In the genomic region with DNA sequence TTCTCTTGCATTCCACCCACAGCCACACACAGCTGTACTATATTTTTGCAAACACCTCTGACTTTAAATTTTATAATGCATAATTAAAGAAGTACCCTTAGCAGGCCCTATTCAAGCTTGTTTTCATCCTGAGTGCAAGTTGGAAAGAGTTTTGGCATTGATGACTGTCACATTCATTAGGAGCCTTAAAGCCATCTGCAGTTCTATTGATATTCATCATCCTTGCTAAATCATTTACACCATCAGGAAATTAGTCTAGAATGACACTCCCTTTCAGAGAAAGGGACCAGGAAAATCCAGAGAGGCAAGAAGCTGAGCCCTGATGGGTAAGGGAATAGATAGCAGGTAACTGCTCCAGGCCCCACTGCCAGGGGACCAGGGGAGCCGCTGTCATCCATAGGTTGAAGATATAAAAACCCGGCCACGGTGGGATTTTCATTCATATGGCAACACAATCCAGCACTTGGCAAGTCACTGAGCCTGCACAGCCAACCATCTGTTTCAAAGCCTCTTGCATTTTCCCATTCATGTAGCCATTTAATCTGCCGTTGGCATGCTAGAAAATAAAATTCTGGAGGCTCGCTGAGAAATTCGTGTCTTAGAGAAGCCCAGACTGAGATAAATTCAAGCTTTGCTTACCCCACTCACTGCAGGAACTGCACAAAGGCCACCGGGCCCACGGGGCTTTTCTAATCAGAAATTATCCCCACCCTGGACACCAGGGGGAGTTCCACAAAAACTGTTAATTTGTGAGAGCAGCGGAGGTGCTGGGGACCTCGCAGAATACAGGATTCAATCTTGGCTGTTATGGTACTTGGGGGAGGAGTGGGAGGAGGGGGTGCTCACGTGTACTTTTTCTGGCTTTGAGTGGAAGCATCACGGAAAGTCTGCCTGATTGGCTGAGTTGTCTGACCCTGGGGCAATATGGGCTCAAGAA, we compare ENCODE assay signal across 8 mouse cellular contexts.
DNase-seq lines count a peak whose midpoint lies in the region; ATAC-seq lines count a peak whose summit lies in the region.

No protein-coding gene starts in this region.

- peak; percentile 7 for DNase-seq in cerebellum, adult 8-10 months
- no peak for DNase-seq in cerebellum, adult 11 months
- DNase-seq in midbrain, embryonic 10.5 days (ENCODE audit: low spot score) = no peak
- DNase-seq in right cerebral cortex, postnatal 14 days = peak; percentile 14
- DNase-seq in natural killer cell, adult 2 months (ENCODE audit: low spot score in 2 of 2) = no peak
- DNase-seq in thymus, postnatal 0 days (ENCODE audit: low spot score) = no peak

- H3K36me3 ChIP-seq in midbrain, embryonic 16.5 days (ENCODE audit: control insufficient read depth, insufficient read depth, low read length) = no peaks in the 10 kb centered on the region
- no peaks in the 10 kb centered on the region for H3K36me3 ChIP-seq in midbrain, embryonic 10.5 days
- no peaks in the 10 kb centered on the region for H3K36me3 ChIP-seq in hindbrain, embryonic 16.5 days (ENCODE audit: control insufficient read depth, insufficient read depth, low read length)

- H3K9me3 ChIP-seq in midbrain, embryonic 16.5 days (replicated peaks; ENCODE audit: control insufficient read depth, low read length, poor library complexity, severe bottlenecking) = no peaks in the 10 kb centered on the region
- H3K9me3 ChIP-seq in midbrain, embryonic 10.5 days (replicated peaks) = no peaks in the 10 kb centered on the region
- H3K9me3 ChIP-seq in hindbrain, embryonic 16.5 days (ENCODE audit: control insufficient read depth, low read length) = no peaks in the 10 kb centered on the region

- ATAC-seq in midbrain, embryonic 16.5 days = 0 out of 2 replicates have a peak, but pooled peaks have one; percentile 48
- ATAC-seq in hindbrain, embryonic 16.5 days = peak; percentile 74

- H3K4me3 ChIP-seq in midbrain, embryonic 16.5 days (ENCODE audit: low read depth, low read length) = no peak overlapping the region
- no peak overlapping the region for H3K4me3 ChIP-seq in midbrain, embryonic 10.5 days
- H3K4me3 ChIP-seq in hindbrain, embryonic 16.5 days (ENCODE audit: low read length) = no peak overlapping the region

- H3K4me2 ChIP-seq in midbrain, embryonic 16.5 days (ENCODE audit: low read length) = no peak overlapping the region
- H3K4me2 ChIP-seq in hindbrain, embryonic 16.5 days (ENCODE audit: low read length) = no peak overlapping the region; the same call in 1 of the 2 replicates

- no peak overlapping the region for H3K27ac ChIP-seq in midbrain, embryonic 16.5 days (ENCODE audit: low read length)
- no peak overlapping the region for H3K27ac ChIP-seq in midbrain, embryonic 10.5 days (replicated peaks)
- H3K27ac ChIP-seq in hindbrain, embryonic 16.5 days (ENCODE audit: low read depth, low read length) = peak overlapping the region; percentile 17; the same call in 1 of the 2 replicates

- 47% methylated on average over 12 of the region's 12 CpGs for WGBS in midbrain, embryonic 16.5 days
- 67% methylated on average over 12 of the region's 12 CpGs for WGBS in midbrain, embryonic 10.5 days
- 51% methylated on average over 12 of the region's 12 CpGs for WGBS in hindbrain, embryonic 16.5 days

- H3K27me3 ChIP-seq in midbrain, embryonic 16.5 days (ENCODE audit: control insufficient read depth, insufficient read depth, low read depth, low read length) = no peaks in the 10 kb centered on the region
- H3K27me3 ChIP-seq in midbrain, embryonic 10.5 days (ENCODE audit: low read depth, poor library complexity, severe bottlenecking) = no peaks in the 10 kb centered on the region
- H3K27me3 ChIP-seq in hindbrain, embryonic 16.5 days (replicated peaks; ENCODE audit: control insufficient read depth, insufficient read depth, low read length) = no peaks in the 10 kb centered on the region

- no peaks in the 10 kb centered on the region for H3K4me1 ChIP-seq in midbrain, embryonic 16.5 days (ENCODE audit: control insufficient read depth, insufficient read depth, low read length)
- H3K4me1 ChIP-seq in midbrain, embryonic 10.5 days = 0 out of 2 replicates have a peak, but pooled peaks cover 4% of the 10 kb centered on the region
- no peaks in the 10 kb centered on the region for H3K4me1 ChIP-seq in hindbrain, embryonic 16.5 days (ENCODE audit: control insufficient read depth, insufficient read depth, low read depth, low read length)

- H3K9ac ChIP-seq in midbrain, embryonic 16.5 days (ENCODE audit: low read depth, low read length) = no peak overlapping the region
- no peak overlapping the region for H3K9ac ChIP-seq in hindbrain, embryonic 16.5 days (ENCODE audit: low read depth, low read length)

Comparison
In these comparisons a context has a peak if more than half of its experiments do, and no peak if none do; other contexts are left out.
1. DNase-seq: peak in cerebellum, adult 8-10 months (single experiment) and right cerebral cortex, postnatal 14 days (single experiment); none in cerebellum, adult 11 months (single experiment), midbrain, embryonic 10.5 days (single experiment), natural killer cell, adult 2 months (0 of 2) and thymus, postnatal 0 days (single experiment).